Mouse (Mus musculus) stomach, postnatal 0 days (tissue): ENCODE measurements around the gene Rasl10b.

ENCODE experiments used
- CTCF ChIP-seq: IDR thresholded peaks from 2 replicates; pipeline ENCODE4 v1.5.1; 2016; ENCODE audit warnings: antibody characterized with exemption, low read depth, mild to moderate bottlenecking, moderate library complexity
- EP300 ChIP-seq: optimal IDR thresholded peaks from 2 replicates; pipeline ENCODE3; 2016; ENCODE audit warnings: antibody characterized with exemption

GRCm38 (mm10) chr11:83371267-83371666 is 37.7 kb upstream of the Rasl10b start:
- no peak for TF ChIP-seq EP300
- no peak for TF ChIP-seq CTCF
